Mouse (Mus musculus) frontal cortex, postnatal 10 days (tissue): ENCODE data around the gene Cass4.
A peak's percentile ranks its signal among the peaks of the same experiment; 100 is the strongest.

Experiments used
- DNase-seq, 2 experiments: peaks; one replicate each; pipeline ENCODE4 v3.0.0; 2022; ENCODE audit warnings: low spot score in 2 of 2, mixed read lengths in 1 of 2

Gene Cass4

GRCm38 (mm10) chr2:172384715-172385114 is 8.9 kb upstream of the Cass4 start:
- DNase-seq = no peak

GRCm38 (mm10) chr2:172390341-172390740 is 3.3 kb upstream of the Cass4 start:
- DNase-seq = no peak

- DNase-seq = peak; percentile 40 to 59
Observed at GRCm38 (mm10) chr2:172392041-172392521, 1.5 kb upstream of the Cass4 start.

GRCm38 (mm10) chr2:172394052-172394392 is 428 bp downstream of the Cass4 start:
- no peak for DNase-seq

GRCm38 (mm10) chr2:172394671-172395070 is 1.1 kb downstream of the Cass4 start:
- DNase-seq = no peak

- DNase-seq = no peak
Observed at GRCm38 (mm10) chr2:172395961-172396360, 2.4 kb downstream of the Cass4 start.

GRCm38 (mm10) chr2:172399901-172400300 is 6.3 kb downstream of the Cass4 start:
- DNase-seq = no peak

- no peak for DNase-seq
Observed at GRCm38 (mm10) chr2:172401116-172401825, 7.7 kb downstream of the Cass4 start.

- DNase-seq = no peak
Observed at GRCm38 (mm10) chr2:172404239-172404638, 10.6 kb downstream of the Cass4 start.

- no peak for DNase-seq
Observed at GRCm38 (mm10) chr2:172405011-172405410, 11.4 kb downstream of the Cass4 start.

GRCm38 (mm10) chr2:172406173-172406572 is 12.6 kb downstream of the Cass4 start:
- no peak for DNase-seq

- DNase-seq = no peak
Observed at GRCm38 (mm10) chr2:172407499-172407898, 13.9 kb downstream of the Cass4 start.

- no peak for DNase-seq
Observed at GRCm38 (mm10) chr2:172410686-172411085, 17.1 kb downstream of the Cass4 start.

- DNase-seq = peak in 1 of 2 experiments; percentile 27
Observed at GRCm38 (mm10) chr2:172411091-172411490, 17.5 kb downstream of the Cass4 start.

- no peak for DNase-seq
Observed at GRCm38 (mm10) chr2:172412454-172412853, 18.9 kb downstream of the Cass4 start.

- DNase-seq = no peak
Observed at GRCm38 (mm10) chr2:172413273-172413672, 19.7 kb downstream of the Cass4 start.

GRCm38 (mm10) chr2:172413894-172414293 is 20.3 kb downstream of the Cass4 start:
- no peak for DNase-seq

GRCm38 (mm10) chr2:172416218-172416617 is 22.6 kb downstream of the Cass4 start:
- no peak for DNase-seq

- no peak for DNase-seq
Observed at GRCm38 (mm10) chr2:172416876-172417275, 23.3 kb downstream of the Cass4 start.

GRCm38 (mm10) chr2:172418208-172418607 is 24.6 kb downstream of the Cass4 start:
- no peak for DNase-seq

- DNase-seq = no peak
Observed at GRCm38 (mm10) chr2:172430609-172431008, 37.0 kb downstream of the Cass4 start.

GRCm38 (mm10) chr2:172433746-172434145 is 40.2 kb downstream of the Cass4 start:
- no peak for DNase-seq

- DNase-seq = no peak
Observed at GRCm38 (mm10) chr2:172437371-172437952, 43.9 kb downstream of the Cass4 start.
